Mouse (Mus musculus) liver, adult 2 months (tissue): ENCODE measurements around the gene Pde4d.

Experiments used
- CTCF ChIP-seq: fragments of 200-500 bp; IDR thresholded peaks from 2 replicates; pipeline ENCODE4 v1.5.1; 2011; ENCODE audit warnings: low read depth, low read length, control low read depth
- POLR2A ChIP-seq: fragments of 200-500 bp; IDR thresholded peaks from 2 replicates; pipeline ENCODE4 v1.6.1; 2011; ENCODE audit warnings: low read length, control low read depth; ENCODE audit not compliant: insufficient read depth; ENCODE audit errors: extremely low read depth

DNA sequence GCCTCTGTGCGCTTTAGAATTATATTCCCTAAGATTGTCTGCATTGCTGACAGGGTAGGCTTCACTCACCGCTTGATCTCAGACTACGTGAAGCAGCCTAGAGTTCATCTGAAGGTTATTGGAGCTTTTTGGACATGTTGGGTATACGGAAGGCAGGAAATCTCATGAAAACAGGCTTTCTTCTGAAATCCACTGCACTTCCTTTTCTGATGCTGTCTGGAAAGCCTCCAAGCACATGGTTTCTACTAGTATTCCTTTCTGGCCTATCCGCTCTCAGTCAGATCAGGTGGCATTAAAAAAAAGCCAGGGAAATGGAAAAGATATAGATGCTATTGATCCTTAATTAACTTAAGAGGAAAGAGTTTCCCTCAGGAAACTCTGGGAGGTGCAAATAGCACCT lies 812.8 kb downstream of the Pde4d start:
- TF ChIP-seq CTCF (no peak), POLR2A (no peak)
